Mouse (Mus musculus) kidney, adult 9 months (tissue): Measurements from ENCODE around the gene Slc3a2.
"Not testable (repeated sequence)": the region's sequence is repeated elsewhere in the genome, so short reads cannot be mapped to it uniquely, and the experiment has no call there.

Experiments
- DNase-seq: peaks from one replicate; pipeline ENCODE4 v3.0.0; 2022

Gene Slc3a2

DNA sequence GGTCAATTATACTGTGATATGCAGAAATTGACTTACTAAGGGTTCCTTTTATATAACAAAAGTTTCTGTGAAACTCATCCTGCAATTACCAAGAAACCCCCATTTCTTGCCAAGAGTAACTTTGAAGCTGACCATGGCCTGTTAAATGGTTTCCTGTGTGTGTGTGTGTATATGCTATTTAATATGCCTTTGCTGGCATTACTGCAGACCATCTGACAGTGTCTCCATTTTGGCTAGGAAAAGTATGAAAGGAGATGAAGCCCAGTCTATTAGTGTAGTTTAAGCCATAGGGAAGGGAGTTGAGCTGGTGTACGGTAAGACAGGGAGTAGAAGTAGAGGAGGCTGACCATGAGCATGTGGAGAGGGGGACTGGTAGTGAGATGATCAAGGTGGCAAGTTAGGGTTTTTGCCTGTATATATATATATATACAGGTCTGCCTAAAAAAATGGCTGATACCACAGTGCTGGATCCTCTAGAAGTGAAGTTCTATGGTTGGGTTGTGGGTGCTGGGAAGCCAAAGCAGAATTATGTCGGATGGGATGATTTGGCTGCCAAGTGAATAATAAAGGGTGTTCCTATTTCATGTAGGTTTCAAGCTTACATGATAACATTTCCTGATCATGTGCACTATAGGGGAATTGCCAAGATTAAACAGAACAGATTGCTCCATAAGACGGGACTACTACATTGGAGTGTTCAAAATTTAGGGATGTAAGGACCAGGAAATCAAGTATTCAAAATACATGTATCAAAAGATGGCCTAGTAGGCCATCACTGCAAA is 3.6 kb upstream of the Slc3a2 start:
- no peak for DNase-seq

DNA sequence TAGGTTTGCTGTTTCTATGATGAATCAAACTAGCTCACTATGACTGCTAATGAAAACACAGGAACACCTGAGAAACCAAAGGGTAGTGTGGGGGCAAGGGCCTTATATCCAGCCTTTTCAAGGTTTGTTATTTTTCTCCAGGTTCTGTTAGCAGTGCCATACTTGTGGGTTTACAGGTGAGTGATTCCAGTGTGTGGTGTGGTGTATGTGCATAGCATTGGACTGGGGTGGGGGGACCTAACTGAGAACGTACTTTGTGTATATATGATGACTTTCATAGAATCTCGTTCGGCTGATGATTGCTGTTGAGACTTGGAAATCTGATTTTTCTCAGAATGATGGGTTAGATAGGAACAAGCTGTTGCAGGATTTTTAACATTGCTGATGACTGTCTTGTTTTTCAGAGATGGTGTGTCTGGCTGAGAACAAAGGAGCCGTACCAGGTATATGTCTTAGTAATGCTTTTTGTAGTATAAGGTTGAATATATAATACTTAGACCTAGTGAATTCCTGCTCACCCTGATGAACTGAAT is 2.0 kb upstream of the Slc3a2 start:
- no peak for DNase-seq

DNA sequence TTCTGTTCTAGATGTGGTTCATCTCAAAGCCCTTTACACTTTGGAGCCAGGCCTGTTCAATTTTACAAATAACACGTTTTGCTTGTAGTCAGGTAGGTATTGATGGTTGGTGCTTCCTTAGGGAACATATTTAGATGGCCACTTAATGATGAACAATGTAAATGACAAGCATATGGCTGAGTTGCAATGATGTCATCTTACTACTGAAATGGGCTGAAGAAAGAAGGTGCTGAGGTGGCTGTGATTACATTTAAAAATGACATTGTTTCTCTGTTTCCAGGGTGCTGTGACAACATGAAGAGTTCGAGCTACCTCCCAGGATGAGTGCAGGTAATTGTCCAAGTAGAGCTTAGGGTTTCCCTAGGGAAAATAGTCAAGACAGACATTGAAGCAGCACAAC is 1.2 kb upstream of the Slc3a2 start:
- DNase-seq: no peak

DNA sequence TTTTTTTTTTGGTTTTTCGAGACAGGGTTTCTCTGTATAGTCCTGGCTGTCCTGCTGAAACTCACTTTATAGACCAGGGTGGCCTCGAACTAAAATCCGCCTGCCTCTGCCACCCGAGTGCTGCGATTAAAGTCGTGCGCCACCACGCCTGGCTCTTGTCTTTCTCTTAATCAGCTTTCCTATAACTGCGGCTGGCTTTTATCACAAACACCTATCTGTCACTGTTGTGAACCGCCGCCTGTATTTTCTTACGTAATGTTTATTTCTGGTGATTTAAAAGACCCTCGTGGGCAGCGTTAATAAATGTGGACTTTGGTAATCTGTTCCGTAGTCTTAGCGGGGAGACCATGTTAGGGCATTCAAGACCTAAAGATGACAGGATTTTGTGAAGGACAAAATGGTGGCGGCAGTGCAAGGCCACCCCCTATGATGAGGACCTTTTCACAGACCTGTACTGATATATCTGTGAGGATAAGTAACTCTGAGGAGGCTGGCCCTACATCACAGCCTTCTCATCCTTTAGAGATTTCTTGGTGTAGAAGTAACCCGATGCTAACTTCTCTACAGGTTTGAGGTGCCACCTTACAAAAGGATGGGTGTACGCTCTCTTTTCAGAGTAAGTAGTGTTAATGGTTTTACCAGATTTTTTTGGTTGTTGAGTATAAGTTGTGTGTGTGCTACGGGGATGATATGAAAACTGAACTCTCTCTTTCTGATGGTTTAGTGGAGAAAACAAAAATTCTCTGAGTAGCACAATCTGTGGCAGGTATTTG is 591 bp upstream of the Slc3a2 start:
- no peak for DNase-seq

DNA sequence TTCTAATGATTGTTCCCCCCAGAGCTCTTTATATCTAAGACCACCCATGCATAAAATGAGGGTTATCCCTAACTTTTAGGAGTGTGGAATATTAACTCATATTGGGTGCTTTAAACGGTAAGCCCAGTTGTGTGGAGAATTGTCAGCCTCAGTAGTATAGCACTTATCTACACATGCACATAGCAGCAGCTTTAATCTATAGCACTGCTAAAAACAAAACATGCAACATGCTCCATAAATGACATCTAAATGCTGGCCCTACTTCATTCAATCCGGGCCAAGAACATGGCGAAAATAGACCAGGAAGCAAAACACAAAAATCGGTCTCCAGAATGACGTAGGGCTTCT is 636 bp downstream of the Slc3a2 start:
- no peak for DNase-seq

DNA sequence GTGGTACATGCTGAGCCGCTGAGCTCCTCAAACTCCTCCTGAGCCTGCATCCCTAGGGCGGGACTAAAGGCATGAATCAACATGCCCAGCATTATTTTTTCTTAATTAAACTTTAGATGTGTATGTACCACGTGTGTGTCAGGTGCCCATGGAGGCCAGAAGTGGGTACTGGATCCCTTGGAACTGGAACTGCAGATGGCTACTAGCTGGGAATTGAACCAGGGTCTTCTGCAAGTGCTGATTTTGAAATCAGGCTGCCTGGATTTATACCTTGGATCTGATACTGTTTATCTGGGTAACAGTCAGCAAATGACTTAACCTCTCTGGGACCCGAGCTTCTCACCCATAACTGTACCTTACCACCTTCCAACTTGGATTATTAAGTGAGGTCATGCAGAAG is 1.1 kb downstream of the Slc3a2 start:
- no peak for DNase-seq

DNA sequence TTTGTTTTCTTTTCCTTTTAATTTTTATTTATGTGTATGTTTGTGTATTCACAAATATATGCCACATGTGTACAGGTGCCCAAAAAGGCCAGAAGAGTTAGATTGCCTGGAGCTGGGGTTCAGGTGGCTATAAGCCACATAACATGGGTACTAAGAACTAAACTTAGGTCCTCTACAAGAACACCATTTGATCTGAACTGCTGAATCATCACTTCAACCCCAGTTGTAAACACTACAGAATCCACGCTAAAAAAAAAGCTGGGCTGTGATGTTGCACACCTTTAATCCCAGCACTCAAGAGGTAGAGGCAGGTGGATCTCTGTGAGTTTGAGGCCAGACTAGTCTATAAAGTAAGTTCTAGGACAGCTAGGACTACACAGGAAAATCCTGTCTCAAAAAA is 1.8 kb downstream of the Slc3a2 start:
- no peak for DNase-seq

DNA sequence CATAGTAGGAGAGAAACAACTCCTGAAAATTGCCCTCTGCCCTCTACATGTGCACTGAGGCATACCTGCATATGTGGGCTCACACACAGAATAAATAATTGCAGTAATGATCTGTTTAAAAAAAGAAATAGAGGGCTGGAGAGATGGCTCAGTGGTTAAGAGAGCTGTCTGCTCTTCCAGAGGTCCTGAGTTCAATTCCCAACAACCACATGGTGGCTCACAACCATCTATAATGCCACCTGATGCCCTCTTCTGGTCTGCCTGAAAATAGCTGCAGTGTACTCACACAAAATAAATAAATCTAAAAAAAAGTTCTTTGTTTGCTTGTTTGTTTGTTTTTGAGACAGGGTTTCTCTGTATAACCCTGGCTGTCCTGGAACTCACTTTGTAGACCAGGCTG is 4.1 kb downstream of the Slc3a2 start:
- not testable (repeated sequence) for DNase-seq

DNA sequence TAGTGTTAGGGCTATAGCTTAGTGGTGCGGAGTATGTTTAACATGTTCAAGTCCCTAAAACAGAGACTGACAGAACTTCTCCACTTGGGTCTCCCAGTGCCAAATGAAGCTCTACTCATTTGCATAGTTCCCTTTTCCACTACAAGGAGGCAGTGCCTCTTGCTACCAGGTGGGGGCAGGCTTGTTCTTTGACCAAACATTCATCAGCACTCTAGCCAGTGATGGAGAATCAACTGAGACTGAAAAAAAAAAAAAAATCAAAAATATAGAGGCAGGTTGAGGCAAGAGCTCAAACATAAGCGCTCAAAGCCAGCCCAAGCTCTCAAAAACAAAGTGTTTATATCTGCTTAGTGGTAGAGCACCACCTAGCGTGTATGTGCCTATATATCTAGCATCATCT is 4.8 kb downstream of the Slc3a2 start:
- DNase-seq: peak; percentile 75

DNA sequence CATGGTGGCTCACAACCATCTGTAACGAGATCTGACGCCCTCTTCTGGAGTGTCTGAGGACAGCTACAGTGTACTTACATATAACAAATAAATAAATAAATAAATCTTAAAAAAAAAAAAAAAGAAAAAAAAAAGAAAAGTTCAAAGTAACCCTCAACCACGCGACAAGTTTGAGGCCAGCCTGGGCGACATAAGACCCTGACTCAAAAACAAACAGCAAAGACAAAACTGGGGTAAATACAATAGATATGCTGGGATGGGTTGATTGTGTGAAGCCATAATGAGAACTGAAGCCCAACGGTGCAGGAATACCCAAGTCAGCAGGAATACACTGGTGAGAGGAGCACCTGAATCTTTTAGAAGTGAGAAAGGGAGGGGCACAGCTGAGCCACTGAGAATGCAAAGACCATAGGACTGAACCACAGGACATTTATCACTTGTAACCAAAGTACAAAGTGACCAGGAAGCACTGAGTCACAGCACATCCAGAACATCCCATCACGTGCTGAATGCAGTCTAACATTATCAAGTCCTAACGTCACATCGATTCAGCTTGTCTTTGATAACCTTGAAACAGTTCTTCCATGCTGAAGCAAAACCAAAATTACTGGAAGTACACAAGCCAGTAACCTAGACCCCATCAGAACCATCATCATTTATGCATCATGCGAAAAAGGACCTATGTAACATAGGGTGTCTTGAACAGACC is 6.2 kb downstream of the Slc3a2 start:
- no peak for DNase-seq

DNA sequence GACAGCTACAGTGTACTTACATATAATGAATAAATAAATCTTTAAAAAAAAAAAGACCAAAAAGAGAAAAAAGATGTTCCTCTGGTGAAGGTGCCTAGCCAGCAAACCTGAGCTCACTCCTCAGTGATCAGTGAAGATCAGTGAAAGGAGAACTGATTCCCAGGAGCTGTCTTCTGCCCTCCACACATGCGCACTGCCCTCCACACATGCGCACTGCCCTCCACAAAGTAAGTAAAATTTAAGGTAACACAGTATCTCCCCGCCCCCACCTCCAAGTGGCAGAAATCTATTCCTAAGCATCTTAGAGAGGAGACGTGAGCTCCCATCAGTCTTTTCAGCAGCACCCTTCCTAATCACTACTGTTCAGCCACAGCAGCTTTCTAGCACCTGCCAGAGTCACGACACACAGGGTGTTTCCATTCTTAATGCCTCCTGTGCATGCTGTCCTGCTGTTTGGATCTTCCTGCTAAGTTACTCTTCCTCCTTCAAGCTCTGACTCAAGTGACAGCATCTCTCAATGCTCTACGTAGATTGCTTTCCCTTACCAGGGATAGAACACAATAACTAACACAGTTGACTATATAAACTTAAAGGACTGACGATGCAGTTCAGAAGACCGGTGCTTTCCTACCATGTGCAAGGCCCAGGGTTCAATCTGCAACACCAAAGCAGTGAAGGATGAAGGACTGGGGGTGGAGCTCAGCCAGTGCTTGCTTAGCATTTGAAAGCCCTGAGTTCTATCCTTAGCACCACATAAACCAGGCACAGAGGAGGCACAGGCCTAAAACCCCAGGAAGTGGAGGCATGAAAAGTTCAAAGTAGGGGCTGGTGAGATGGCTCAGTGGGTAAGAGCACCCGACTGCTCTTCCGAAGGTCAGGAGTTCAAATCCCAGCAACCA is 7.1 kb downstream of the Slc3a2 start:
- no peak for DNase-seq

DNA sequence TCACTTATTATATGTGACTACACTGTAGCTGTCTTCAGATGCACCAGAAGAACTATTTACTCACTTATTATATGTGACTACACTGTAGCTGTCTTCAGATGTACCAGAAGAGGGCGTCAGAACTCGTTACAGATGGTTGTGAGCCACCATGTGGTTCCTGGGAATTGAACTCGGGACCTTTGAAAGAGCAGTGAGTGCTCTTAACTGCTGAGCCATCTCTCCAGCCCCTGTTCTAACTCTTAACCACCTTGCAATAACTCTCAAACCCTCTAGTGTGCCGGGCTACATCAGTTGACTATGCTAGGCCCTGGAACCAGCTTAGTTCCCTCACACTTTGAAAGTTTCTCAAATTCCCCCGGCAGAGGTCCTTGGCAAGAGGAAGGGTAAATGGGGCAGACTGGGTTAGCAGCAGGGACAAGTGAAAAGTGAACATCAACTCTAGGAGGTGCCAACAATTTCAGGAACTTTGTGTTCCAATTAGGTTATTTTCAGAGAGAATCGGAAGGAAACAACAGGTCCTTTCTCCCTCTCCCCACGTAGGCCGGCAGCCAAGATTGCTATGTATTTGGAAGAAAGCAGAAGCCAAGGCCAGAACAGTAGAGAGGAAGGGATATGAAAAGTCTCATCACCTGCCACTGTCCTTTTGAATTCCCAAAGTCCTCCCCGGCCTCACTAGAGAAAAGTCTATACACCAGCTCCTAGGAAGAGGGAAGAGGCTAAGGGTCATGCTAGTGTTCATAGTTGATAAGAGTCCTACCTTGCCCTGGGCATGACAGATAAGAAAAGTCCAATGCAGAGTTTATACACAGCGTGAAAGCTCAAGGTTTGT is 8.3 kb downstream of the Slc3a2 start:
- no peak for DNase-seq

DNA sequence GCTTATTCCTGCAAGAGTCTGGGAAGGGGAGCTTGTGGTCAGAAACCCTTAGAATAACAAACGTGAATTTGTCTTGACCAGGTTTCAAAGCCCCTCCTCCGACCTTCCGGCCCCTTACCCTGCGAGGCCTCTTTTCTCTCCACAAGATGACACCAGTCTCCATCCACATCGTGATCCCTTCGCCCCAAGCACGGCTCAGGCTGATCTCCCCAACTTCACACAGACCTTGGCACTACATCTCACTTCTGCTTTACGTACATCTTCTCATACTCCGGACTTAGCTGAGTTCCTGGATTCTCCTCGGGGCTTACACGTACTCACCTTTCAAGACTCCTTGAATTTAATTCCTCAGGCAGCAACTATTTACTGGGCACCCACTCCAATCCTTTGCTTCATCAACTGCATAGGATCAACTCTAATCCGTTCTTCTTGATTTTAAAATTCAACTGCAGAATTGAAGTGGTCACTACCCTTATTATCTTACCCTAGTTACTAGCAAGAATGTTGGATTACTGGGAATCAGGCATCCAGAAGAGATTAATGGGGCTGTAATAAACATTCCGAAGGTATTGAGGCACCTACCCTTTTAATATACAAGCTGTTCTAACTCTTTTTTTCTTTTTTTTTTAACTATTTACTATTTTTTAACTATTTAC is 9.0 kb downstream of the Slc3a2 start:
- no peak for DNase-seq

DNA sequence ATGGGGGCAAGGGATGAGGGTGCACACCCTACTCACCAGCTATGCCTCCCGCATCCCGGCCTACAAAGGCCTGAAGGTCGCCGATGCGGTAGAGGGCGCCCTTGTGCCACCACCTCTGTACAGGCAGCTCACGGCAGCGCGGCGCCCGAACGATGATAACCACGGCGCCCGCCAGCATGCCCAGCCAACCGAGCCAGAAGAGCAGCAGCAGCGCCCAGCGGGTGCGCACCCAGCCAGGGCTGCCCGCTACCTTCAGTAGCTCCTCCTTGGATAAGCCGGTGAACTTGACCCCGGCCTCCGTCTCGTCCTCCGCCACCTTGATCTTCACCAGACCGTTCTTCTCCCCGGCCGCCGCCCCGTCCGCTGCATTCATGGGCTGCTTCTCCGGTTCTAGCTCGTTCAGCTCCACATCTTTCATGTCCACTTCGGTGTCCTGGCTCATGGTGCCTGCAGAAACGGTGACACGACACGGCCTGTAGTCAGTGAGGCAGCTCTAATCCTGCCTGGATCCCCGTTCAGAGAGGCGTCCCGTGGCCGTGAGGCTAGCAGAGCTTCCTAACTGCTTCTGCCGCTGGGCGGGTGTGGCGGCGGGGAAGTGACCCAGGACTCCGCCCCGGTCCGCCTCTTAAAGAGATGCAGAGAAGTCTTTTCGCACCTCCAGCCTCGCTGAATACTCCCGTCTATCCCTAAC is 9.7 kb downstream of the Slc3a2 start:
- DNase-seq: peak; percentile 96

DNA sequence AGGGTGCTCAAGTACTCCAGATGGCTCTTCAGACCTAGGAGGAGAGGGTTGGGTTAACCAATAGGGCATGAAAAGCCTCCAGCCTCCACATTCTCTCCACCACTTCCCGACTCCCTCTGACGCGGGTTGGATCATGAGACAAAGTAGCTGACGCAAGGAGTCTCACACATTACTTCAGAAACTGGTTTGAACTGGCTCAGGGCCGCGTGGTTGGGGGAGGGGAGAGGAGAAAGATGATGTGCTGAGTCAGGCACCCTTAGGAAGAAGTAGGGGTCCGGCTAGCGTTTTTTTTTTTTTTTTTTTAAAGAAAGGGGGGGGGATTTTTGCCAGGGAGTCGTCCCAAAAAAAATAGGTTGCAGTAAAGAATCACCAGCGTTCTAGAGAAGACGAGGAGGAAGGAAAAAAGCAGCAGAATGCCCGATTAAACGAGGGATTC is 10.3 kb downstream of the Slc3a2 start:
- peak; percentile 90 for DNase-seq

DNA sequence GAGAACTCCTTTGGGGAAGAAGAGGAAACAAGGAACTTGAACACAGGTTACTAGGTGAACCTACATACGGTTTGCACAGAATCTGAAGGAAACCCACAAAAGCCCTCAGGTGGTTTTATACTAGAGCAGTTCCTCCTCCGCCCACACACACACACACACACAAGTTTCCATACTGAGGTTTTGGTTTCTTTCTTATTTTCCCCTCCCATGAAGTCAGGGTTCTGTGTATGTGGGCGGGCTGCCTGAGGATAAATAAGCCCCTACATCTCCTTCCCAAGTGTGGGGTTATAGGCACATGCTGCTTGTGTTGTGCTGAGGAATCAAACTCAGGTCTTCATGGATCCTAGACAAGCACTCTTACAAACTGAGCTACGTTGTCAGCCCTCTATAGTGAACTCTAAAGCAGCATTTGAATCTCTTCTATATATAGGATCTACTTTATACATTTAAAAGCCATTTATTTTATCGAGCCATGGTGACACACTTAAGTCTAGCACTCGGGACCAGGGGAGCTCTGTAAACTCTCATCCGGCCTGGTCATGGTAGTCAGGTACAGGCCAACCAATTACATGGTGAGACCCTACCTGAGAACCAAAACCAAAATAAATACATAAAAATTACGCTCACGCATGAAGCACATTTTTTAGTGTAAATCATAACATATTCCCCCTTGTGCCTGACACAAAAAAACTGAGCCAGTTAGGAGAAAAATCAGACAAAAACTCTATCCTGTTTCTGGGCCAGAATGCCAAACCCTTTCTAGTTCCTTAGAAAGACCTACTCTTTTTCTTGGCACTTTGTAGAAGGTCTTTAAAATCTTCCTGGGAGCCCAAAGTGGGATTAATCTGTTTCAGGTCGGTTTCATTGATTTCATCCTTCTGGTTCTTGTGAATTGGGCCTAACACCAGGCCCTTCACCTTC is 11.0 kb downstream of the Slc3a2 start:
- DNase-seq: no peak

DNA sequence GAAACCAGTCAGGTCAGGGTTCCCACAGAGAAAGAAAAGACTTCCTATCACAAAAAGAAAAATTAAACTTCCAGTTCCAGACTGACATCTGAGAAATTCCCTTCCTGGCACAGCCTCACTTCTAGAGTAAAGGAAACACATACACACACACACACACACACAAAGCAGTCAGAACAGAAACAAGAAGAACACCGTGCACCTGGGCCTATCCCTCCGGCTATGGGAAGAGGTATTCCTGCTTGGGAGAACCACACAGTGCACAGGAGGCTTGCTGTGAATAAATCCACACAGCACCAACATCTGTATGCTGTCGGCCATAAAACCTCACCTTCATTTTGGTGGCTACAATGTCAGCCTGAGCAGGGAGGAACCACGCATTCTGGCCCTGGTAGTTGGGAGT is 11.7 kb downstream of the Slc3a2 start:
- DNase-seq: peak; percentile 28

DNA sequence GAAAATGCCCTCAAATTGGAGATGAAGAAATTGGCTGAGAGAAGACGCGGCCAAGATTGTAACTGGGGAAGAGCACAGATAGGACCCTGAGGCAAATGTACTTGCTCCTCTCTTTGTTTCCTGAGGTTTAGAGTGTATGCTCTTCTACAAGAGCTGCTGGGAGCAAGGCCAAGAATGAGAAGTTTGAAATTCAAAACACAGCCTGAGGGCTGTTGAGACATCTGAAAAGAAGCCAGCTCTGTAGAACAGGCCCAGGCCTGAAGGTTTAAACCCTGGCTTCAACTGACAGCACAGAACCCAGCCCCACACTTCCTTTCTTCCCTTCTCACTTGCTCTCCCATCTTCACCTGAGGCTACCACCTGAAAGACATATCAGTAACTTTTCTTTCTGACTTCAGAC is 13.1 kb downstream of the Slc3a2 start:
- DNase-seq: no peak

DNA sequence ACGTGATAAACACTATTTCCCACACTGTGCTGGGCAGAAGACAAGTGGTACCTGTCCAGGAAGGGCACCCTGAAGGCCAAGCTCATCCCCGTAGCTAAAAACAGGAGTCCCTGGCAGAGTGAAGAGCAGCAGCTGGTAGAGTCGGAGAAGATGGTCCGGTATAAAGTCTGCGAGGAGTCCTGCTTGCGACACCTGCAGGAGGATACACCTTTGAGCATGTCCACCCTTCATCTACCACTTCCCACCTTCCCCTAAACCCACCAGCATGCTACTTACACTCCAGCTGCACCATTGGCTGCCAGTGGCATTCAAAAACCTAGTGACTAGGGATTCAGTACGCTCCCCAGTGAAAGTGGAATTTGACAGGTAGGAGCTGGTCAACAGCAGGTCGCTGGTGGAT is 14.2 kb downstream of the Slc3a2 start:
- DNase-seq: no peak
